Mouse (Mus musculus): ENCODE results near the gene Igsf3. TPM values are rescaled to one million over a fixed set of nuclear protein-coding genes. Genes with fewer than 3 reads are reported as not detected.

Gene Igsf3
- total RNA-seq, 1 experiment: 22.9 TPM

DNA sequence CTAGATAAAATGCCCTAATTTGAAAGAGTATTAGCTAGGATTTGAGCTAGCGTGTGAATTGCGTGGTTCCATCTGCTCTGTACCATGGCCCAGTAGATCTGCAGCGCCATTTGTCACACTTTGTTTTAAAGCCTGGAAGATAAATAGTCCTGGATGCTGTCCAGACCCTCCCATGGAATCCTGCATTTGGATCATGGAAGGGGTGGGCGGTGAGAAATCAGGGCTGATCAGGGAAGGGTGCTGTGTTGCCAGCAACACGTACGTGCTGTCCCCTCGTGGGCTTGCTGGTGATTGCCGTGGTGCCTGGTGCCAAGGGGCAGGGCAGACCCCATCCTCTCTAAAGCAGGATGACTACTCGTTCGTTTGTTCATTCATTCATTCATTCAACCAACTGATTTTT lies 28.6 kb downstream of the Igsf3 start:
- no peak overlapping the region for H3K4me3 ChIP-seq (ENCODE audit: insufficient read depth in 1 of 2, low read depth in 1 of 2, low read length in 2 of 2, poor library complexity in 1 of 2, severe bottlenecking in 1 of 2)
- H3K4me1 ChIP-seq (ENCODE audit: control insufficient read depth in 2 of 2, insufficient read depth in 2 of 2, low read length in 2 of 2, poor library complexity in 1 of 2): peaks cover 12 to 41% of the 10 kb centered on the region in 2 experiments
- no peak overlapping the region; the same call in 1 of the 2 replicates for H3K27ac ChIP-seq (ENCODE audit: insufficient read depth, low read depth, low read length, poor library complexity, severe bottlenecking)
- H3K9ac ChIP-seq (ENCODE audit: insufficient read depth, low read depth, low read length, poor library complexity, severe bottlenecking): no peak overlapping the region
- H3K9me3 ChIP-seq (ENCODE audit: control insufficient read depth, insufficient read depth, low read depth, low read length): no peaks in the 10 kb centered on the region
- DNase-seq (ENCODE audit: low read depth, low spot score): no peak
- no peaks in the 10 kb centered on the region for H3K36me3 ChIP-seq (ENCODE audit: control insufficient read depth, insufficient read depth, low read length, poor library complexity, severe bottlenecking)
- no peak for TF ChIP-seq MAFK (IDR thresholded peaks at IDR 0.05; ENCODE audit: insufficient read depth, low read depth, low read length)
- in situ Hi-C loops (cut with MboI; ENCODE audit: low sequenced_read_pairs in 2 of 2, unreplicated experiment in 2 of 2): no loop called here

DNA sequence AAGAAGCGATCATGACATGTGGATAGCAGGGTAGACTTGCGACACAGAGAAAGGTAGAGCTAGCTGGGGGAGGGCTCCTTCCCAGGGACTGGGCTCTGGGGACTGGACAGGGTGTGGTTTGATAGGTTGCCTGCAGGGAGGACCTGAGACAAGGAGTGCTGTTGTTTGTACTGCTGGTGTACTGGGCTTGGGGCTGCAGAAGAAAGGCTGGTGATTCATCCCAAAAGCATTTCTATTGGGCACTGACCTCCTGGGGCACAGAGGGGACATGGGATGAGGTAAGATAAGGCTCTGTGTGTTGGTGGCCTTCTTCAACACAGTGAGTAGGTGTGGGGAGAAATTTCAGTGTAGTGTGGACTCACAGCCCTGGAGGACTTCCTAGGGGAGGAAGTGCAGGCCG lies 29.2 kb downstream of the Igsf3 start:
- H3K4me1 ChIP-seq (ENCODE audit: control insufficient read depth in 2 of 2, insufficient read depth in 2 of 2, low read length in 2 of 2, poor library complexity in 1 of 2): peaks cover 12 to 46% of the 10 kb centered on the region in 2 experiments
- H3K36me3 ChIP-seq (ENCODE audit: control insufficient read depth, insufficient read depth, low read length, poor library complexity, severe bottlenecking): no peaks in the 10 kb centered on the region
- no peaks in the 10 kb centered on the region for H3K9me3 ChIP-seq (ENCODE audit: control insufficient read depth, insufficient read depth, low read depth, low read length)
- no peak for DNase-seq (ENCODE audit: low read depth, low spot score)
- no peak for TF ChIP-seq HCFC1 (IDR thresholded peaks at IDR 0.05; ENCODE audit: borderline replicate concordance, insufficient read depth, low read length)
- TF ChIP-seq ZC3H11A (IDR thresholded peaks at IDR 0.05; ENCODE audit: borderline replicate concordance, low read depth, low read length): no peak
- no peak for TF ChIP-seq CHD2 (IDR thresholded peaks at IDR 0.05; ENCODE audit: low read depth, low read length)
- no peak for TF ChIP-seq ZNF384 (IDR thresholded peaks at IDR 0.05; ENCODE audit: low read depth, low read length)
- TF ChIP-seq MAFK (IDR thresholded peaks at IDR 0.05; ENCODE audit: insufficient read depth, low read depth, low read length): no peak
- H3K9ac ChIP-seq (ENCODE audit: insufficient read depth, low read depth, low read length, poor library complexity, severe bottlenecking): no peak overlapping the region
- H3K4me3 ChIP-seq (ENCODE audit: insufficient read depth in 1 of 2, low read depth in 1 of 2, low read length in 2 of 2, poor library complexity in 1 of 2, severe bottlenecking in 1 of 2): no peak overlapping the region
- no peak overlapping the region for H3K27ac ChIP-seq (ENCODE audit: insufficient read depth, low read depth, low read length, poor library complexity, severe bottlenecking)
- in situ Hi-C loops (cut with MboI; ENCODE audit: low sequenced_read_pairs in 2 of 2, unreplicated experiment in 2 of 2): no loop called here

DNA sequence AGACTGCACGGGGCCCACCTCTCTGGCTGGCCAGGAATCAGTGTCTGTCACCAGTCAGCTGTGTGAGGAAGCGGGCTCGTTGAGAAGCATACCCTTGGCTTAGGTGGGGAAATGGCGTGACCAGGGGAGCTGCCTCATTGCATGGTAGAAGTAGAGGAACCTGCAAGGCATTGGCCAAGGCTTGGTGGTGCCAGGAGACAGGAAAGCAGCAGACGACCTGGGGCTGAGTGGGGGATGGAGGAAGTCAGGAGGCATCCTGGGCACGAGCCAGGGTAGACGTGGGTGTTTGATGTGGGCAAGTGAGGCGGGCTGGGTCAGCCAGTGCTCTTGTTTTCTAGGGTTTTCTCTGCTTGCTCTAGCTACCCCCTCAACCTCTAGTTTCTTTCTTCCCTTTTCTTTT lies 30.7 kb downstream of the Igsf3 start:
- in situ Hi-C loops (cut with MboI; ENCODE audit: low sequenced_read_pairs in 2 of 2, unreplicated experiment in 2 of 2): no loop called here
- Histone ChIP-seq H3K27ac (ENCODE audit: insufficient read depth, low read depth, low read length, poor library complexity, severe bottlenecking) (no peak overlapping the region), H3K9me3 (ENCODE audit: control insufficient read depth, insufficient read depth, low read depth, low read length) (no peaks in the 10 kb centered on the region), H3K4me3 (ENCODE audit: insufficient read depth in 1 of 2, low read depth in 1 of 2, low read length in 2 of 2, poor library complexity in 1 of 2, severe bottlenecking in 1 of 2) (no peak overlapping the region), H3K9ac (ENCODE audit: insufficient read depth, low read depth, low read length, poor library complexity, severe bottlenecking) (peak overlapping the region; percentile 0; the same call in 1 of the 2 replicates), H3K4me1 (ENCODE audit: control insufficient read depth in 2 of 2, insufficient read depth in 2 of 2, low read length in 2 of 2, poor library complexity in 1 of 2) (peaks cover 12 to 49% of the 10 kb centered on the region in 2 experiments), H3K36me3 (ENCODE audit: control insufficient read depth, insufficient read depth, low read length, poor library complexity, severe bottlenecking) (no peaks in the 10 kb centered on the region)
- TF ChIP-seq HCFC1 (IDR thresholded peaks at IDR 0.05; ENCODE audit: borderline replicate concordance, insufficient read depth, low read length) (no peak), ZNF384 (IDR thresholded peaks at IDR 0.05; ENCODE audit: low read depth, low read length) (no peak), MAFK (IDR thresholded peaks at IDR 0.05; ENCODE audit: insufficient read depth, low read depth, low read length) (no peak), CHD2 (IDR thresholded peaks at IDR 0.05; ENCODE audit: low read depth, low read length) (no peak), ZC3H11A (IDR thresholded peaks at IDR 0.05; ENCODE audit: borderline replicate concordance, low read depth, low read length) (no peak)
- no peak for DNase-seq (ENCODE audit: low read depth, low spot score)

DNA sequence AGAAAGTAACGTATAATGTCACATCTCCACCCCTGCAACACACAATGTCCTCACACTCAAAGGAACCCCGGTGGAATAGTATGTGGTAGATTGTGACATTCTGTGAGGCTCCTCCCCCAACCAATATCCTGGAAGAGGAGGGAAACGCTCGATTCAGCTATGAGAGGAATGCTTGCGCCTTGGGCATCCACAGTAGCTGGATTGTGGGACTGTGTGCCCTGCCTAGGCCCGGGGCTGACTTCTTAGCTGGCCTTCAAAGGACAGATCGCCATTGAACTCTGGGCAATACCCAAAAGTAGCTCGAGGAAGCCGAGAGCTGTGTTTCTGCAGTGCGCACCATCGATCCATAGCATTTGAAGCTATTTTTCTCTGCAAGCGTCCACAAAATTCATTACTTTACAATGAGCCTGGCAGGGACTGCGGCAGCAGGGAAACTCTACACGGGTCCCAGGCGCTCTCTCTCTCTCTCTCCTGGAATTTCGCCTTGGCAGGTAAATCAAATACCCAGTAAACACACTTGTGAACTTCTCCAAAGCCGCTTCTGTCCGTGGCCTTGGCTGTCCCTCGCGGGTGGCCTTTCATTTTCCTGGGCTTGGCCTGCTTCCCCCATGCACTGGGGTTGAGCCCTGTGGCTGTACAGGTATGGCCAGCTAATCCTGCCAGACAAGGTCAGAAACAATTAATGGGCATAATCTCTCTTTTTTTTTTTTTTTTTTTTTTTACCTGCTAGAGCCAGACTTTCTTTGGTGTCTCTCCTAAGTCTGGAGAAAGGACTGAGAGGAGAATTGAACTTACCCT lies 32.3 kb downstream of the Igsf3 start:
- Histone ChIP-seq H3K9me3 (ENCODE audit: control insufficient read depth, insufficient read depth, low read depth, low read length) (no peaks in the 10 kb centered on the region), H3K4me1 (ENCODE audit: control insufficient read depth in 2 of 2, insufficient read depth in 2 of 2, low read length in 2 of 2, poor library complexity in 1 of 2) (peaks cover 11 to 47% of the 10 kb centered on the region in 2 experiments), H3K4me3 (ENCODE audit: insufficient read depth in 1 of 2, low read depth in 1 of 2, low read length in 2 of 2, poor library complexity in 1 of 2, severe bottlenecking in 1 of 2) (peak overlapping the region; percentile 30 to 53), H3K9ac (ENCODE audit: insufficient read depth, low read depth, low read length, poor library complexity, severe bottlenecking) (peak overlapping the region; percentile 64; the same call in 1 of the 2 replicates), H3K27ac (ENCODE audit: insufficient read depth, low read depth, low read length, poor library complexity, severe bottlenecking) (peak overlapping the region; percentile 25; the same call in 1 of the 2 replicates), H3K36me3 (ENCODE audit: control insufficient read depth, insufficient read depth, low read length, poor library complexity, severe bottlenecking) (no peaks in the 10 kb centered on the region)
- TF ChIP-seq ZC3H11A (IDR thresholded peaks at IDR 0.05; ENCODE audit: borderline replicate concordance, low read depth, low read length) (no peak), CHD2 (IDR thresholded peaks at IDR 0.05; ENCODE audit: low read depth, low read length) (0 out of 2 replicates have a peak, but pooled peaks have one; percentile 32), HCFC1 (IDR thresholded peaks at IDR 0.05; ENCODE audit: borderline replicate concordance, insufficient read depth, low read length) (no peak), ZNF384 (IDR thresholded peaks at IDR 0.05; ENCODE audit: low read depth, low read length) (0 out of 2 replicates have a peak, but pooled peaks have one; percentile 36), MAFK (IDR thresholded peaks at IDR 0.05; ENCODE audit: insufficient read depth, low read depth, low read length) (no peak)
- in situ Hi-C loops (cut with MboI; ENCODE audit: low sequenced_read_pairs in 2 of 2, unreplicated experiment in 2 of 2): no loop called here
- no peak for DNase-seq (ENCODE audit: low read depth, low spot score)

Data from ES-E14 (cell line).